Mouse (Mus musculus) E14TG2a.4 (cell line): ENCODE measurements around the gene Prss29.

Source experiments
- H3K27me3 ChIP-seq: 2 replicates; pipeline ENCODE4 v1.6.1; 2014; ENCODE audit warnings: low read length, control low read depth; ENCODE audit not compliant: insufficient read depth
- H3K36me3 ChIP-seq: 2 replicates; pipeline ENCODE4 v1.6.1; 2014; ENCODE audit warnings: low read length, control low read depth; ENCODE audit not compliant: insufficient read depth
- H3K4me1 ChIP-seq: replicated peaks from 2 replicates; pipeline ENCODE4 v1.6.1; 2014; ENCODE audit warnings: low read depth, low read length, control low read depth
- H3K4me3 ChIP-seq: replicated peaks from 2 replicates; pipeline ENCODE4 v1.5.1; 2014; ENCODE audit warnings: mild to moderate bottlenecking, low read length
- H3K9me3 ChIP-seq: 2 replicates; pipeline ENCODE4 v1.6.1; 2014; ENCODE audit warnings: low read length, control low read depth
- CTCF ChIP-seq: conservative IDR thresholded peaks from 2 replicates; pipeline ENCODE4 v1.5.1; 2014; ENCODE audit warnings: low read length
- NANOG ChIP-seq: IDR thresholded peaks from 2 replicates; pipeline ENCODE4 v1.6.1; 2014; ENCODE audit warnings: borderline replicate concordance, low read length, mixed read lengths
- POU5F1 ChIP-seq: IDR thresholded peaks from 2 replicates; pipeline ENCODE4 v1.6.1; 2014; ENCODE audit warnings: low read length, borderline replicate concordance

Gene Prss29

DNA sequence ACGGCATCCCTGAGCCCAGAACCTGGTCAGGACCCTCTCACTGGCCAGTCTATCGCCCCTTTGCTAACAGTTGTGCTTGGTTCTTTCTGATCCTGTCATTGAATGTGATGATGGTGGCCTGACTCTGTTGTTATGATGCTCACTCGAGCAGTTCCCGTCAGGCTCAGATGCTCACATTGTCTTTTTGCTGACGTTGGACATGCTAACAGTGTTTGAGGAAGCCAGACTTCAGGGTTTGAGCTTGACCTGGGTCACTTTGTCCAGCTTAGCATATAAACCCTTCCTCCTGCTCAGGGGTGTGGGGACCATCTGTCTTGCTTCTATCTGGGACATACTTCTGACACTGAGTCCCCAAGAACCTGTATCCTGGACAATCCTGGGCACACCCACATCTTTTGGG lies at the start of gene Prss29:
Gene Prss29 (plus strand): TSS at position 301 of the 400 bp plus-strand sequence.
- Histone ChIP-seq H3K4me1 (0 out of 2 replicates have a peak, but pooled peaks cover 4% of the 10 kb centered on the region), H3K27me3 (no peaks in the 10 kb centered on the region; the same call in 1 of the 2 replicates), H3K9me3 (no peaks in the 10 kb centered on the region), H3K4me3 (no peak within 1 kb of the TSS), H3K36me3 (no peaks in the 10 kb centered on the region)
- TF ChIP-seq CTCF, result no peak

DNA sequence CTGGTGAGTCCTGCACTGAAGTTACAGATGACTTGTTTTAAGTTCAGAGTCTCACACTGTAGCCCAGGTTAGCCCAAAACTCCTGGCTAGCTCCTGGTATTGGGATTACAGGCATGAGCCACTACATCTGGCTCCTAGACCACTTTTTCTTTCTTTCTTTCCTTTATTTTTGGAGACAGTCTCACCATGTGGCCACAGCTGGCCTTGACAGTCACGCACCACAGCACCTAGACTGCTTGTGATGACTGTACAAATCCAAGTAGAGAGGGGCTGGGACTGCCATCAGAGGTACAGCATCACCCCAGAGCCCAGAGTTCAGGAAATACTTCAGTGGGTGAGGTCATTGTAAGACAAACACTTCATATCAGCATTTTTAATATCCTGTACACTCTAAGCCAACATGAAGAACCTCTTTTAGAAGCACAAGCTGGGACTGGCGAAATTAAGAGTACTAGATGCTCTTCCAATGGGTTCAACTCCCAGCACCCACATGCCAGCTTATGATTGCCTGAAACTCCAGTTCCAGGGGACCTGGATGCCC lies 47.6 kb upstream of the Prss29 start:
- Histone ChIP-seq H3K9me3 (no peaks in the 10 kb centered on the region), H3K4me1 (peaks cover 73% of the 10 kb centered on the region), H3K27me3 (no peaks in the 10 kb centered on the region), H3K4me3 (peak overlapping the region; percentile 100), H3K36me3 (peaks cover 62% of the 10 kb centered on the region)
- TF ChIP-seq NANOG (no peak), CTCF (no peak), POU5F1 (no peak)

DNA sequence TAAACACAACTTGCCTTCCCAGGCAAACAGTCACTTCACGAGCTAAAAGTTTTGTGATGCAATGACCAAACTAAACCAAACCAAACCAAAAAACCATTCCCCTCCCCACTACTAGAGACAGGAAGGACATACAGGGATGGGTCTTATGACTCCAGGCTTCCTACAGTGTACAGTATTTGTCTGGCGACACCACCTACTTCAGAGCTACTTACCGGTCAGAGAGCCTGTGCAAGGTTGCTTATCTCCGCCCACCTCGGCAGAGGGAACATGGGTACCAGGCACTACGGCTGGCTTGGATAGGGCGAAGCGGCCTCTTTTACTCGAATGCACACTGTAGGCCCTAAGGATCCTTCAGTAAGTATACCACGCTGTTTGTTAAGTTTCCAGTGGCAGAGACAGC lies 46.1 kb upstream of the Prss29 start:
- H3K9me3 ChIP-seq, result no peaks in the 10 kb centered on the region
- peak overlapping the region; percentile 100 for H3K4me3 ChIP-seq
- TF ChIP-seq CTCF, result no peak
- TF ChIP-seq NANOG, result no peak
- TF ChIP-seq POU5F1, result no peak
- H3K36me3 ChIP-seq, result peaks cover 48% of the 10 kb centered on the region
- peaks cover 70% of the 10 kb centered on the region for H3K4me1 ChIP-seq
- H3K27me3 ChIP-seq, result no peaks in the 10 kb centered on the region

DNA sequence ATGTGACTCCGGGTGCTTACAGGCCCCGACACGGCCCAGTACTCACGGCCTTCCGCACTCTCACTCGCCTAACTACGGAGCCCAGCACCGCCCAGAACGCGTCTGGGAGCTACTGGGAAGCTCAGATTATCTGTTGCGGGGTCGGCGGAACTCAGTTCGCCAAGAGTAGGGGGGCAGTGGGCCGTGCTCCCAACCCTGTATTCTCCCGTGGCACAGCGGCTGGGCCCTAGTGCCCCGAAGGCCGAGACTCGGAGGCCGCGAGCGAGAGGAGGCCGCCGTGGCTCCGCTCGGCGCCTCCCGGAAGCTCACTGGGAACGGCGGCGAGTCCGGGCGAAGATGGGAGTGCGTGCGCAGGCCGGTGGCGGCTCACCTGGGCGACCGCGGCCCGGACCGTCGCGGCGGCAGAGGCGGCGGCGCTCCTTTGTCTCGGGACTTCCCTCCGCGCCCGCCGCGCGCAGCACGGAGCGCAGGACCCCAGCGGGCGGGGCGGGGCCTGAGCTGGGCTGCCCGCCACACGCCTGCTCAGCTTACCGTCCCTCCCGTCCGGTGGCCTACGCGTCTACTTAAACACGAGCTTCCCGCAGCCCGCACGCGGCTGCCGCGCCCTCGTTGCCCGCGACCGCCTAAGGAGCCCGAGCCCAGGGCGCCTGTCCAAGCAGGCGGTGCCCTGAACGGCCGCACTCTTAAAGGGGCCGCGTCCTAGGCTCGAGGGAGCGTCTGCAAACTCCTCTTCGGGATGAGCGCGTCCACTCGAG lies 45.3 kb upstream of the Prss29 start:
- peak overlapping the region; percentile 100 for H3K4me3 ChIP-seq
- no peaks in the 10 kb centered on the region for H3K9me3 ChIP-seq
- no peaks in the 10 kb centered on the region for H3K27me3 ChIP-seq

DNA sequence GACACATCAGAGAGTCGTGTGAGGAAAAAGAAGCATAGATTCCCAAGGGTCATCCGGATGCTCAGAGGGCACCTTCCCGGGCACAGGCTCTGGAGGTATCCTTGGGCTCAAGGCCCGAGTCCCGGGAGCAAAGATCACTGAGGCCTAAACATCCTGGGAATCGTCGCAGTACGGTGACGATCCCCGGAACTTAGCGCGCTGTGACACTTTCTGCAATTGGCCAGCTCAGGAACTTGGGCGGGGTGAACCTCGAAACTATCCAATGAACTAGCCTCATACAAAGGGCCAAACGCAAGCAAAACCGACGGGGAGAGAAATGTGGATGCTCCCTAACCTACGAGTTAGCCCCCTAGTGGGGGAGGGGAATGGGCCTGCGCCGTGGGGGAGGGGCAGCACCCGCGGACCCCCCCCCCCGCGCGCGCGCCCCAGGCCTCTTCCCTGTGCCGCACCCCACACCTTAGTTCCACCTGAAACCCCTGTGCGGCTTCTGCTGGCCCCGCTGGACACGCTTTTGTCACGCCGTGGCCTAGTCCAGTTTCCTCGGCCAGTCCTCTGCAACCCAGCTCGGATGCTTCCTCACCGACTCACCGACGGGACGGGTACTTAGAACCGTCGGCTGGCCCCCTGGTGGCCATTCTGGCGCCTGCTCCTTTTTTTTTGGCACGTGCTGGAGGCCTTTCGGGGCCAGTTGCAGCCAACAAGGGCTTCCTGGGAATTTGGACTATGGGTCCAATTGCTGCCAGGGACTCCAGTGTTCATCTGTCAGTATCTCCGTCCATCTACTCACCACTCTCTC lies 44.5 kb upstream of the Prss29 start:
- no peaks in the 10 kb centered on the region for H3K9me3 ChIP-seq
- peak overlapping the region; percentile 100 for H3K4me3 ChIP-seq
- peaks cover 55% of the 10 kb centered on the region for H3K4me1 ChIP-seq
- TF ChIP-seq NANOG (no peak), POU5F1 (no peak), CTCF (peak; percentile 61)
- H3K27me3 ChIP-seq, result no peaks in the 10 kb centered on the region
- peaks cover 32% of the 10 kb centered on the region for H3K36me3 ChIP-seq

More for the DNA sequence above, 45.3 kb upstream of the Prss29 start:
- H3K4me1 ChIP-seq, result peaks cover 63% of the 10 kb centered on the region
- H3K36me3 ChIP-seq, result peaks cover 40% of the 10 kb centered on the region
- no peak for TF ChIP-seq POU5F1
- no peak for TF ChIP-seq NANOG
- no peak for TF ChIP-seq CTCF

DNA sequence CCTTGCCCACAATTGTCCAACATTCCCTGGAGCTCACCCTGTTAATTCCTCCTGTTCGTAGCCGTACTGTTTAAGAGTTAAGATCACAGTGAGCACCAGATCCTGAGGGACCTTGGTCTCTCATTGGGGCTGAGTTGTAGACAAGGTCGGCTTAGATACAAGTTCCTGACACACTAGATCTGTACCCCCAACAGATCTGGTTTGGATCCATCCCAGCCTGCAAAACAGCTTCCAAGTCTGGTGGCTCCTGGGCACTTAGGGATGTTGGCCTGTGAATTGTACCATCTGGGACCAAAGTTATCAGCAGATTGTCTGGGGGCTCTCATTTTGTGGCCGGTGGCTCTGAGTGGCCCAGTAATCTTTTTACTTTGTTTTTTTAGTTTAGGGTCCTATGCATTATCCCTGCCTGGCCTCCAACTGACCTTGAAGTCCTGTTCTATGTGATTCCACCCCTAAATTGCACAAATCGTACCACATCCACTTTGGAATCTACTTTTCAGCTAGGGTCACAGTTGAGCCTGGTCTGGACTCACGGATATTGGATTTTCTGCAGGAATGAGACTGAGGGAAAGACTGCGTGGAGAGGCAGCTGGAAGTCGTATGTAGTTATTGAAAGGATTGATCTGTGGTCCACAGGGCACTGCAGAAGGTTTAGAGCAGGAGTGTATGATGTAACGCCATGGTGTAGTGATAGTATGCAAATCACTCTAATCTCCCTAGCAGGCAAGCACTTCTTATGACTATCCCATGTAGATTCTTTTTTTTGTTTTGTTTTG lies 43.7 kb upstream of the Prss29 start, which contains the start of gene Ube2i:
Gene Ube2i (minus strand): TSS at position 52 of the 776 bp plus-strand sequence.
- Histone ChIP-seq H3K9me3 (no peaks in the 10 kb centered on the region), H3K36me3 (peaks cover 23% of the 10 kb centered on the region), H3K4me1 (peaks cover 47% of the 10 kb centered on the region), H3K4me3 (peak within 1 kb of the TSS; percentile 100), H3K27me3 (no peaks in the 10 kb centered on the region)
- no peak for TF ChIP-seq POU5F1
- TF ChIP-seq NANOG, result no peak
- no peak for TF ChIP-seq CTCF

DNA sequence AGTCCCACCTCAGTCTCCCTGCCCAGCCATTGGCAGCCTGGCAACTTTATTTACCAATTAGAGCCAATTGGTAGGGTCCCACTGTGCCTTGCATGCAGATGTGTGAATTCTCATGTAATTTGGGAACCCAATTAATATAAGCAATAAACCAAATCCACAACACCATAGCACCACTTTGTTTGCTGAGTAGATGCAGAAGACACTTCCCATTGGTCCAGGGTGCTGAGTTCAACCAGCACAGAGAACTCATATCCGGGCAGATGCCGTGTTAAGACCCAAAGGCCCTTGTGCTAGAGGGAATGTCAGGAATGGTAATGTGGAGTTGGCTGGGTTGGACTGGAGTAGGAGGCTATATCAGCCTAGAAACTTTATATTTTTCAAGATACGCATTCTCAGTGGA lies 42.6 kb upstream of the Prss29 start:
- Histone ChIP-seq H3K4me3 (no peak overlapping the region), H3K36me3 (peaks cover 13% of the 10 kb centered on the region), H3K4me1 (peaks cover 36% of the 10 kb centered on the region), H3K9me3 (no peaks in the 10 kb centered on the region), H3K27me3 (no peaks in the 10 kb centered on the region)
- TF ChIP-seq POU5F1 (no peak), NANOG (no peak), CTCF (no peak)

DNA sequence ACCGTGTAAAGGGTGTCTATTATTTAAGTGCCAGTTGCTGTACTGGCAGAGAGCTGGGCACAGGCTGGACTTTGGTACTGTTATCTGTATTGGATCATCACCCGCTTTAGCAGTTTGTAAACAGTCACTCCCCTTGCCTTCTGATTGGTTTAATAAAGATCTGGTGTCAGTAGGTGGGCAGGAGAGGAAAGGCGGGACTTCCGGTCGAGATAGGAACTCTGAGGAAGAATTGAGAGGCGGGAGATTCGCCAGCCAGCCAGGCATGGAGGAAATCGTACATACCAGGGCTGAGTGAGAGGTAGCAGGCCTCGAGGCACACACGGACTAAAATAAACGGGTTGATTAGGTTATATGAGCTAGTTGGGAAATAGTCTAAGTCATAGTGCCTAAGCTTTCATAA lies 36.3 kb upstream of the Prss29 start:
- Histone ChIP-seq H3K27me3 (no peaks in the 10 kb centered on the region), H3K36me3 (no peaks in the 10 kb centered on the region), H3K4me3 (peak overlapping the region; percentile 63), H3K9me3 (no peaks in the 10 kb centered on the region), H3K4me1 (peaks cover 19% of the 10 kb centered on the region)
- TF ChIP-seq CTCF (no peak), POU5F1 (no peak), NANOG (no peak)
